Mouse (Mus musculus) macrophage (primary cell): Measurements from ENCODE around the gene Kcnj11. TPM values are rescaled to one million over a fixed set of nuclear protein-coding genes. Genes with fewer than 3 reads are reported as not detected.

Experiments
- H3K27ac ChIP-seq: fragments of 350-480 bp; formaldehyde crosslinking; 2 replicates; pipeline ENCODE4 v1.9.0; 2021
- H3K36me3 ChIP-seq: fragments of 350-480 bp; formaldehyde crosslinking; 2 replicates; pipeline ENCODE4 v1.9.0; 2021; ENCODE audit errors: inconsistent target
- H3K4me3 ChIP-seq: fragments of 350-480 bp; formaldehyde crosslinking; 2 replicates; pipeline ENCODE4 v1.9.0; 2021; ENCODE audit errors: inconsistent target
- H3K79me2 ChIP-seq: fragments of 350-480 bp; formaldehyde crosslinking; 2 replicates; pipeline ENCODE4 v1.9.0; 2021; ENCODE audit errors: inconsistent target
- WGBS: methylation state at CpG from one replicate; pipeline ENCODE4 v1.1.7; 2026; ENCODE audit warnings: inconsistent platforms; ENCODE audit not compliant: missing documents; 5-methylcytosine and 5-hydroxymethylcytosine counted together
- polyA plus RNA-seq: library from polyadenylated mRNA; stranded (reverse); fragments of 250-400 nt; gene quantifications from 3 replicates; pipeline ENCODE4 v1.2.4, GENCODE M21; 2018; ENCODE audit warnings: inconsistent platforms
- total RNA-seq, 78 experiments: library from RNA; depleted of rRNA; stranded (reverse); fragments of 250-400 nt; gene quantifications; 1 replicate in 9 of 78; 2 replicates in 24 of 78; 3 replicates in 43 of 78; 4 replicates in 2 of 78; pipeline ENCODE4 v1.2.4; 2018; ENCODE audit warnings: inconsistent platforms in 56 of 78

Gene Kcnj11
- not detected for total RNA-seq (2018; cell fraction: chromatin; rRNA removed)
- not detected for total RNA-seq (2018; cell fraction: cytosol; rRNA removed)
- total RNA-seq (2018; cell fraction: nucleus; rRNA removed) = not detected
- not detected in 3 replicates for polyA plus RNA-seq

- Histone ChIP-seq H3K36me3 (no peaks in the 10 kb centered on the region), H3K79me2 (no peaks in the 10 kb centered on the region), H3K4me3 (no peak within 1 kb of the TSS), H3K27ac (no peak within 1 kb of the TSS)
- WGBS = 2% methylated on average over 21 of the region's 34 CpGs
Measured at GRCm38 (mm10) chr7:46100563-46100962, at the start of gene Kcnj11. TSS of gene Kcnj11 (minus strand) at chr7:46100764.

- H3K27ac ChIP-seq = no peak overlapping the region
- WGBS = 86% methylated on average over 7 of the region's 7 CpGs
- no peaks in the 10 kb centered on the region for H3K36me3 ChIP-seq
- no peaks in the 10 kb centered on the region for H3K79me2 ChIP-seq
- H3K4me3 ChIP-seq = no peak overlapping the region
Measured at GRCm38 (mm10) chr7:46147417-46147816, 46.9 kb upstream of the Kcnj11 start.

- Histone ChIP-seq H3K36me3 (no peaks in the 10 kb centered on the region), H3K27ac (no peak overlapping the region), H3K79me2 (no peaks in the 10 kb centered on the region), H3K4me3 (no peak overlapping the region)
- 88% methylated on average over 7 of the region's 7 CpGs for WGBS
Measured at GRCm38 (mm10) chr7:46146675-46147308, 46.2 kb upstream of the Kcnj11 start.

- Histone ChIP-seq H3K79me2 (no peaks in the 10 kb centered on the region), H3K27ac (no peak overlapping the region), H3K36me3 (no peaks in the 10 kb centered on the region), H3K4me3 (no peak overlapping the region)
- 87% methylated on average over 8 of the region's 8 CpGs for WGBS
Measured at GRCm38 (mm10) chr7:46144061-46144460, 43.5 kb upstream of the Kcnj11 start.

GRCm38 (mm10) chr7:46138329-46138930 is 37.9 kb upstream of the Kcnj11 start:
- H3K36me3 ChIP-seq = no peaks in the 10 kb centered on the region
- H3K27ac ChIP-seq = no peak overlapping the region
- no peak overlapping the region for H3K4me3 ChIP-seq
- no peaks in the 10 kb centered on the region for H3K79me2 ChIP-seq
- WGBS = 61% methylated on average over 7 of the region's 7 CpGs

GRCm38 (mm10) chr7:46133858-46134257 is 33.3 kb upstream of the Kcnj11 start:
- H3K27ac ChIP-seq = no peak overlapping the region
- no peaks in the 10 kb centered on the region for H3K79me2 ChIP-seq
- no peak overlapping the region for H3K4me3 ChIP-seq
- WGBS = 37% methylated on average over 7 of the region's 7 CpGs
- no peaks in the 10 kb centered on the region for H3K36me3 ChIP-seq

GRCm38 (mm10) chr7:46132229-46132628 is 31.7 kb upstream of the Kcnj11 start:
- Histone ChIP-seq H3K27ac (no peak overlapping the region), H3K4me3 (no peak overlapping the region), H3K36me3 (no peaks in the 10 kb centered on the region), H3K79me2 (no peaks in the 10 kb centered on the region)
- whole genome bisulfite sequencing = 92% methylated on average over 12 of the region's 12 CpGs

- Histone ChIP-seq H3K27ac (no peak overlapping the region), H3K79me2 (no peaks in the 10 kb centered on the region), H3K4me3 (no peak overlapping the region), H3K36me3 (no peaks in the 10 kb centered on the region)
- whole genome bisulfite sequencing = 82% methylated on average over 8 of the region's 8 CpGs
Measured at GRCm38 (mm10) chr7:46131806-46132205, 31.2 kb upstream of the Kcnj11 start.

GRCm38 (mm10) chr7:46131266-46131665 is 30.7 kb upstream of the Kcnj11 start:
- no peaks in the 10 kb centered on the region for H3K79me2 ChIP-seq
- no peak overlapping the region for H3K4me3 ChIP-seq
- WGBS = 43% methylated on average over 3 of the region's 3 CpGs
- H3K36me3 ChIP-seq = no peaks in the 10 kb centered on the region
- H3K27ac ChIP-seq = no peak overlapping the region

- Histone ChIP-seq H3K36me3 (no peaks in the 10 kb centered on the region), H3K79me2 (no peaks in the 10 kb centered on the region), H3K4me3 (no peak overlapping the region), H3K27ac (no peak overlapping the region)
- WGBS = 30% methylated on average over 7 of the region's 7 CpGs
Measured at GRCm38 (mm10) chr7:46130723-46131122, 30.2 kb upstream of the Kcnj11 start.

GRCm38 (mm10) chr7:46129463-46130179 is 29.1 kb upstream of the Kcnj11 start:
- H3K36me3 ChIP-seq = no peaks in the 10 kb centered on the region
- 91% methylated on average over 7 of the region's 7 CpGs for WGBS

GRCm38 (mm10) chr7:46128196-46128595 is 27.6 kb upstream of the Kcnj11 start:
- H3K36me3 ChIP-seq = no peaks in the 10 kb centered on the region
- H3K27ac ChIP-seq = no peak overlapping the region
- H3K4me3 ChIP-seq = no peak overlapping the region
- H3K79me2 ChIP-seq = no peaks in the 10 kb centered on the region
- WGBS = 76% methylated on average over 7 of the region's 7 CpGs

More at GRCm38 (mm10) chr7:46129463-46130179, 29.1 kb upstream of the Kcnj11 start:
- H3K4me3 ChIP-seq = no peak overlapping the region
- no peaks in the 10 kb centered on the region for H3K79me2 ChIP-seq
- no peak overlapping the region for H3K27ac ChIP-seq

GRCm38 (mm10) chr7:46125340-46125739 is 24.8 kb upstream of the Kcnj11 start:
- H3K4me3 ChIP-seq = no peak overlapping the region
- no peaks in the 10 kb centered on the region for H3K36me3 ChIP-seq
- H3K27ac ChIP-seq = no peak overlapping the region
- 96% methylated on average over 11 of the region's 11 CpGs for WGBS
- no peaks in the 10 kb centered on the region for H3K79me2 ChIP-seq

- Histone ChIP-seq H3K27ac (no peak overlapping the region), H3K36me3 (no peaks in the 10 kb centered on the region), H3K79me2 (no peaks in the 10 kb centered on the region), H3K4me3 (no peak overlapping the region)
- WGBS = 95% methylated on average over 6 of the region's 6 CpGs
Measured at GRCm38 (mm10) chr7:46124460-46124859, 23.9 kb upstream of the Kcnj11 start.

- WGBS = 52% methylated on average over 4 of the region's 4 CpGs
- Histone ChIP-seq H3K4me3 (no peak overlapping the region), H3K79me2 (no peaks in the 10 kb centered on the region), H3K27ac (no peak overlapping the region), H3K36me3 (no peaks in the 10 kb centered on the region)
Measured at GRCm38 (mm10) chr7:46122964-46123363, 22.4 kb upstream of the Kcnj11 start.
